Comparison of ENCODE assay signal across 16 mouse cellular contexts in the genomic region with DNA sequence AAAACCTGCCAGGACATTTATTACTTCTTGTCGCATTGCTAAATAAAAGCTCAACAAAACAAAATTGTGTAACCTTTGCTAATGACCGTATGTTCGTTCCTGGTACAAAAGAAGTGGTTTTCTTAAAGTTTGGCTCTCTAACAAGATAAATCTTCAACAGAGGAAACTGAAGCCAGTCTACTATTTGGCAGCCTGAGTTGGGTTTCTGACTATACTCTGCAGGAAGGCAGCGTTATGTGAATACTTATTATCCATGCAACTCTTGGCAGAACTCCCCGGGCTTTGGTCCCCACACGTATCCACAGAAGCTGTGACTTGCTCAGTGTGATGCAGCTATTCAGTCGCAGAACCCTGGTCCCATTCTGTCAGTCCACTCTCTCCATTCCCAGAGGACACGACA.
DNase-seq lines count a peak whose midpoint lies in the region; ATAC-seq and TF ChIP-seq lines count a peak whose summit lies in the region.
"Had no signal": no experiment of that assay in that cellular context is flagged by ENCODE, and none has a peak within 500 bp of the region (broad histone marks: within the 10 kb centered on the region; RNA-seq: fewer than 3 reads in every experiment).

No protein-coding gene starts in this region.

- no peaks in the 10 kb centered on the region for H3K36me3 ChIP-seq in forebrain, postnatal 0 days (ENCODE audit: insufficient read depth)
- H3K36me3 ChIP-seq in forebrain, embryonic 12.5 days (replicated peaks): no peaks in the 10 kb centered on the region
- H3K36me3 ChIP-seq in limb, embryonic 14.5 days (ENCODE audit: control insufficient read depth, insufficient read depth, low read length): no peaks in the 10 kb centered on the region
- no peaks in the 10 kb centered on the region for H3K36me3 ChIP-seq in limb, embryonic 10.5 days
- H3K36me3 ChIP-seq: heart, embryonic 15.5 days; liver, embryonic 13.5 days; midbrain, embryonic 13.5 days had no signal

- no peaks in the 10 kb centered on the region for H3K4me1 ChIP-seq in forebrain, postnatal 0 days (ENCODE audit: insufficient read depth)
- H3K4me1 ChIP-seq in forebrain, embryonic 12.5 days: no peaks in the 10 kb centered on the region
- no peaks in the 10 kb centered on the region for H3K4me1 ChIP-seq in limb, embryonic 14.5 days (ENCODE audit: control insufficient read depth, insufficient read depth, low read length)
- H3K4me1 ChIP-seq in limb, embryonic 10.5 days: peaks cover 14% of the 10 kb centered on the region
- H3K4me1 ChIP-seq: heart, embryonic 15.5 days; liver, embryonic 13.5 days; midbrain, embryonic 13.5 days had no signal

- DNase-seq in forebrain, postnatal 0 days: peak; percentile 38
- DNase-seq in limb, embryonic 14.5 days (ENCODE audit: low spot score): peak; percentile 5
- no peak for DNase-seq in limb, embryonic 10.5 days (ENCODE audit: low spot score)
- peak; percentile 52 to 65 for DNase-seq in right cerebral cortex, postnatal 10 days (ENCODE audit: low spot score in 2 of 2)
- DNase-seq in right cerebral cortex, postnatal 25 days: no peak
- DNase-seq in retina, embryonic 14.5 days (ENCODE audit: low spot score): no peak
- DNase-seq: adrenal gland, postnatal 36 days; kidney, adult 2 months; kidney, postnatal 25 days; liver, embryonic 13.5 days; thymus, postnatal 14 days had no signal

- no peak overlapping the region for H3K4me2 ChIP-seq in forebrain, postnatal 0 days (ENCODE audit: low read depth)
- no peak overlapping the region for H3K4me2 ChIP-seq in forebrain, embryonic 12.5 days
- H3K4me2 ChIP-seq in limb, embryonic 14.5 days (replicated peaks; ENCODE audit: low read depth, low read length, severe bottlenecking): no peak overlapping the region
- H3K4me2 ChIP-seq: heart, embryonic 15.5 days; liver, embryonic 13.5 days; midbrain, embryonic 13.5 days had no signal

- H3K9me3 ChIP-seq in forebrain, postnatal 0 days (ENCODE audit: low read length): no peaks in the 10 kb centered on the region
- peaks cover 4% of the 10 kb centered on the region; the same call in 1 of the 2 replicates for H3K9me3 ChIP-seq in forebrain, embryonic 12.5 days
- H3K9me3 ChIP-seq in limb, embryonic 14.5 days (ENCODE audit: control insufficient read depth, low read length): no peaks in the 10 kb centered on the region
- no peaks in the 10 kb centered on the region for H3K9me3 ChIP-seq in limb, embryonic 10.5 days (replicated peaks)
- H3K9me3 ChIP-seq: heart, embryonic 15.5 days; midbrain, embryonic 13.5 days had no signal

- no peak for TF ChIP-seq CTCF in forebrain, postnatal 0 days (IDR thresholded peaks at IDR 0.05; ENCODE audit: low read depth)

- no peak; the same call in 1 of the 2 replicates for ATAC-seq in forebrain, postnatal 0 days
- no peak for ATAC-seq in forebrain, embryonic 12.5 days (ENCODE audit: low FRiP score)
- ATAC-seq in limb, embryonic 14.5 days (ENCODE audit: low FRiP score, low read depth): no peak
- ATAC-seq: midbrain, embryonic 13.5 days had no signal

- no peak overlapping the region for H3K4me3 ChIP-seq in forebrain, postnatal 0 days (ENCODE audit: low read depth, low read length)
- H3K4me3 ChIP-seq in forebrain, embryonic 12.5 days (replicated peaks): no peak overlapping the region
- no peak overlapping the region for H3K4me3 ChIP-seq in limb, embryonic 14.5 days (replicated peaks; ENCODE audit: low read length)
- H3K4me3 ChIP-seq in limb, embryonic 10.5 days: no peak overlapping the region
- H3K4me3 ChIP-seq: erythroblast, embryonic 14.5 days; heart, embryonic 15.5 days; liver, embryonic 13.5 days; midbrain, embryonic 13.5 days had no signal

- H3K27ac ChIP-seq in forebrain, postnatal 0 days (ENCODE audit: low read depth, low read length): no peak overlapping the region
- H3K27ac ChIP-seq in forebrain, embryonic 12.5 days: no peak overlapping the region
- no peak overlapping the region for H3K27ac ChIP-seq in limb, embryonic 14.5 days (replicated peaks; ENCODE audit: low read depth, low read length)
- H3K27ac ChIP-seq in limb, embryonic 10.5 days: no peak overlapping the region
- H3K27ac ChIP-seq: heart, embryonic 15.5 days; liver, embryonic 13.5 days; midbrain, embryonic 13.5 days; stomach, postnatal 0 days had no signal

- H3K27me3 ChIP-seq in forebrain, postnatal 0 days (ENCODE audit: insufficient read depth, low read length): no peaks in the 10 kb centered on the region
- H3K27me3 ChIP-seq in forebrain, embryonic 12.5 days: no peaks in the 10 kb centered on the region
- H3K27me3 ChIP-seq in limb, embryonic 14.5 days (ENCODE audit: control insufficient read depth, insufficient read depth, low read length): no peaks in the 10 kb centered on the region
- H3K27me3 ChIP-seq in limb, embryonic 10.5 days (ENCODE audit: low read depth, poor library complexity, severe bottlenecking): no peaks in the 10 kb centered on the region
- H3K27me3 ChIP-seq: heart, embryonic 15.5 days; liver, embryonic 13.5 days; midbrain, embryonic 13.5 days had no signal

- no peak for TF ChIP-seq POLR2A in limb, embryonic 14.5 days (IDR thresholded peaks at IDR 0.05; ENCODE audit: borderline replicate concordance, extremely low read depth, insufficient read depth, insufficient read length)

- no peak overlapping the region for H3K9ac ChIP-seq in forebrain, postnatal 0 days
- no peak overlapping the region for H3K9ac ChIP-seq in forebrain, embryonic 12.5 days
- no peak overlapping the region for H3K9ac ChIP-seq in limb, embryonic 14.5 days (ENCODE audit: low read depth, low read length, severe bottlenecking)
- H3K9ac ChIP-seq: heart, embryonic 15.5 days; liver, embryonic 13.5 days; midbrain, embryonic 13.5 days had no signal

- 33% methylated on average over 8 of the region's 8 CpGs for WGBS in forebrain, postnatal 0 days
- WGBS in forebrain, embryonic 12.5 days: 81% methylated on average over 8 of the region's 8 CpGs
- WGBS in limb, embryonic 14.5 days: 67% methylated on average over 8 of the region's 8 CpGs
- WGBS in limb, embryonic 10.5 days: 89% methylated on average over 8 of the region's 8 CpGs

Comparison
In these comparisons a context has a peak if more than half of its experiments do, and no peak if none do; other contexts are left out.
1. DNase-seq: peak in forebrain, postnatal 0 days (single experiment), limb, embryonic 14.5 days (single experiment) and right cerebral cortex, postnatal 10 days (2 of 2); none in limb, embryonic 10.5 days (single experiment), right cerebral cortex, postnatal 25 days (single experiment) and retina, embryonic 14.5 days (single experiment).